Mouse (Mus musculus) kidney, embryonic 14.5 days (tissue): ENCODE results near the gene Sds. TPM values are rescaled to one million over a fixed set of nuclear protein-coding genes. Genes with fewer than 3 reads are reported as not detected.
"Not testable (repeated sequence)": the region's sequence is repeated elsewhere in the genome, so short reads cannot be mapped to it uniquely, and the experiment has no call there.

Source experiments
- ATAC-seq: fragments of 200-750 bp; cut with Nextera tagmentation; 2 replicates; pipeline ENCODE4 v1.8.0; 2017; ENCODE audit warnings: moderate number of reproducible peaks, mild to moderate bottlenecking, moderate TSS enrichment, moderate library complexity; ENCODE audit not compliant: low FRiP score, low TSS enrichment
- H3K27ac ChIP-seq: fragments of 300-500 bp; sonication (generic); 2 replicates; pipeline ENCODE4 v1.5.1; 2014; ENCODE audit warnings: low read depth, mild to moderate bottlenecking, low read length, moderate library complexity, mixed read lengths
- H3K27me3 ChIP-seq: fragments of 300-500 bp; sonication (generic); 2 replicates; pipeline ENCODE4 v1.6.1; 2014; ENCODE audit warnings: mild to moderate bottlenecking, low read length; ENCODE audit not compliant: control insufficient read depth, insufficient read depth
- H3K36me3 ChIP-seq: fragments of 300-500 bp; sonication (generic); 2 replicates; pipeline ENCODE4 v1.6.1; 2014; ENCODE audit warnings: low read length, mixed read lengths; ENCODE audit not compliant: control insufficient read depth, insufficient read depth
- H3K4me1 ChIP-seq: fragments of 300-500 bp; sonication (generic); 2 replicates; pipeline ENCODE4 v1.6.1; 2014; ENCODE audit warnings: low read length, mixed read lengths; ENCODE audit not compliant: control insufficient read depth, insufficient read depth
- H3K4me2 ChIP-seq: fragments of 300-500 bp; sonication (generic); replicated peaks from 2 replicates; pipeline ENCODE4 v1.6.1; 2014; ENCODE audit warnings: low read depth, mild to moderate bottlenecking, low read length
- H3K4me3 ChIP-seq: fragments of 300-500 bp; sonication (generic); 2 replicates; pipeline ENCODE4 v1.5.1; 2014; ENCODE audit warnings: mild to moderate bottlenecking, low read length
- H3K9ac ChIP-seq: fragments of 300-500 bp; sonication (generic); 2 replicates; pipeline ENCODE4 v1.6.1; 2014; ENCODE audit warnings: low read depth, mild to moderate bottlenecking, low read length, moderate library complexity
- H3K9me3 ChIP-seq: fragments of 300-500 bp; sonication (generic); 2 replicates; pipeline ENCODE4 v1.6.1; 2016; ENCODE audit warnings: low read length; ENCODE audit not compliant: control insufficient read depth
- WGBS: fragments of 180-500 bp; shearing (Covaris S2); extraction: QIAGEN DNeasy Blood & Tissue Kit; methylation state at CpG from one replicate; pipeline ENCODE4 v1.1.7; 2014; 5-methylcytosine and 5-hydroxymethylcytosine counted together
- polyA plus RNA-seq: library from polyadenylated mRNA; unstranded; fragments of >200 nt; fragmentation: Nextera tagmentation; extraction: Ambion mirVana; gene quantifications from 2 replicates; pipeline ENCODE4 v1.2.1, GENCODE M21; 2014

Gene Sds
- polyA plus RNA-seq, 1 experiment from 2014 or later: not detected

DNA sequence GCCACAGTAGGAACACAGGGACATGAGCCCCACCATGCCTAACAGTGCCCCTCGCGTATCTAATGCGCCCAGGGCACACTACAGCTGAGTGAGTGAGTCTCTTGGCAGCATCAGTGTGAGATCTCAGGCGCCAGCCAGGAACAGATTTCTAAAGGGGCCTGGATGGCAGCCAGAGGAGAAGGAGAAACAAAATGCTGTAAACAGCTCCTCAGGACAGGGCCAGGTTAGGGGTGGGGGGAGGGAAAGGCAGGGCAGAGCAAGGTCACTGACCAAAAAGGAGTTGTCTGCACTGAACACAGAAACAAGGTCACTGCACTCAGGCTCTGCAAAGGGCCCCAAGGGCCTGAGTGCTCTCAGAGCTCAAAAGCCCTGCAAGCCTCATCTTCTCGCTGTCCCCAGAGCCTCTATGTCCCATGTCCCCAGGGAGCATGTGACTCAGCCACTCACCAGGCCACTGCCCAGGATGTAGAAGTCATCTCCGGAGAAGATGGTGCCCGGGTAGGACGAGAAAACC lies 14.4 kb downstream of the Sds start:
- ATAC-seq: no peak
- H3K4me1 ChIP-seq: no peaks in the 10 kb centered on the region
- no peak overlapping the region for H3K4me2 ChIP-seq
- peaks cover 36% of the 10 kb centered on the region for H3K36me3 ChIP-seq
- WGBS: 86% methylated on average over 8 of the region's 8 CpGs
- H3K27ac ChIP-seq: no peak overlapping the region
- no peaks in the 10 kb centered on the region for H3K27me3 ChIP-seq
- H3K9me3 ChIP-seq: no peaks in the 10 kb centered on the region
- no peak overlapping the region for H3K4me3 ChIP-seq
- no peak overlapping the region for H3K9ac ChIP-seq

- Histone ChIP-seq H3K27me3 (no peaks in the 10 kb centered on the region), H3K4me1 (no peaks in the 10 kb centered on the region), H3K4me3 (no peak overlapping the region), H3K9me3 (no peaks in the 10 kb centered on the region), H3K27ac (no peak overlapping the region), H3K4me2 (no peak overlapping the region), H3K9ac (no peak overlapping the region), H3K36me3 (peaks cover 20% of the 10 kb centered on the region; the same call in 1 of the 2 replicates)
- ATAC-seq: no peak
- 62% methylated on average over 11 of the region's 11 CpGs for WGBS
These were observed 16.1 kb downstream of the Sds start for GRCm38 (mm10) chr5:120492437-120492836.

GRCm38 (mm10) chr5:120493440-120493839 lies 17.1 kb downstream of the Sds start:
- 92% methylated on average over 6 of the region's 6 CpGs for WGBS
- Histone ChIP-seq H3K9me3 (no peaks in the 10 kb centered on the region), H3K4me1 (no peaks in the 10 kb centered on the region), H3K4me3 (no peak overlapping the region), H3K9ac (no peak overlapping the region), H3K27me3 (no peaks in the 10 kb centered on the region), H3K27ac (no peak overlapping the region), H3K4me2 (no peak overlapping the region), H3K36me3 (peaks cover 14% of the 10 kb centered on the region; the same call in 1 of the 2 replicates)
- no peak for ATAC-seq

DNA sequence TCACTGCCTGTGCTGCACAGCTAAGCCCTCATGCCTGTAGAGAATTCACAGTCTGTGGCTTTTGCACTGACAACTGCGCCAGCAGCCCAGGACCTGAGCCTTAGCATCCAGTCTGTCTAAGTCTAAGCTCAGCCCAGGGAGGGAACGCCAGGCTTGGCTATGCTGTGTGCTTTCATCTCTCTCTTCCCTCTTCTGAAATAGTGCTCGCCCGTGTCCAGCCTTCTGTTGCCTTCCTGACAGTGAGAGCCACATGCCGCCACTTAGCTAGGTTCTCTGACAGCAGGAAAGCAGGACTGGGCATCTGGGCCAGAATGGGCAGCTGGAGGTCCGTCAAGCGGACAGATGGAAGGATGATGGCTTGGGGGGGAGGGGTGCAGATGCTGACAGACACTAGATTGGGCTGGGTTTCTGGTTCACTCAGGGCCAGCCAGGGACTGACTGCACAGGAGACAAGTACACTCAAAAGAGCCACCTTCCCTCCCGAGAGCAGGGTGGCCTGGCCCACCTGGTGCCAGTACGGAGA lies 17.6 kb downstream of the Sds start:
- Histone ChIP-seq H3K36me3 (peaks cover 16% of the 10 kb centered on the region; the same call in 1 of the 2 replicates), H3K9me3 (no peaks in the 10 kb centered on the region), H3K9ac (no peak overlapping the region), H3K27me3 (no peaks in the 10 kb centered on the region), H3K27ac (no peak overlapping the region), H3K4me1 (no peaks in the 10 kb centered on the region), H3K4me3 (no peak overlapping the region), H3K4me2 (no peak overlapping the region)
- no peak for ATAC-seq
- WGBS: 91% methylated on average over 9 of the region's 9 CpGs

GRCm38 (mm10) chr5:120495064-120495702 lies 18.9 kb downstream of the Sds start:
- ATAC-seq: peak; percentile 36; the same call in 1 of the 2 replicates
- Histone ChIP-seq H3K27me3 (no peaks in the 10 kb centered on the region), H3K27ac (no peak overlapping the region), H3K4me1 (no peaks in the 10 kb centered on the region), H3K4me2 (no peak overlapping the region), H3K9me3 (no peaks in the 10 kb centered on the region), H3K4me3 (no peak overlapping the region), H3K9ac (no peak overlapping the region), H3K36me3 (peaks cover 11% of the 10 kb centered on the region; the same call in 1 of the 2 replicates)
- 57% methylated on average over 10 of the region's 10 CpGs for WGBS

DNA sequence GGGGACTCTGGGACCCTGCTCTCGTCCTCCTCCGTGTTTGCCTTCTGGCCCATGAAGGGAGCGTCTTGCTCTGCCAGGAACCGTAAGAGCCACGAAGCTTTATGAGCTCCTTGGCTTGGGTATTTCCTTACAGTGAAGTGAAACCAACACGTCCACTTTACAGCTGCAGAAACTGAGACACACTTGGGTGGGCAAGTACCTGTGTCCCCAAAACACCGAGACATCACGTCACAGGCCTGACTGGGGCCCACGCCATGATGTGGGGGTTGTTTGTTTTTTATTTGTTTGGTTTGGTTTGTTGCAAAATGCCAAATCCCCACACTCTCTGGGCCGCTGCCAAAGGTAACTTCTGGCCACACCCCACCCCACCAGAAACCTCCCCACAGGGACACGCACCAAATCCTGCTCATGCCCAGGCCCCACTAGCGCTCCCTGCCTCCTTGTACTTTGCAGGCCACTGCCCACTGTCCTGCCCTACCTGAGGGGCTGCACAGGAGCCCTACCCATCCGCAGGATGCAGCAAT lies 19.4 kb downstream of the Sds start:
- Histone ChIP-seq H3K9me3 (no peaks in the 10 kb centered on the region), H3K36me3 (peaks cover 7% of the 10 kb centered on the region; the same call in 1 of the 2 replicates), H3K9ac (no peak overlapping the region), H3K27me3 (no peaks in the 10 kb centered on the region), H3K27ac (no peak overlapping the region), H3K4me2 (no peak overlapping the region), H3K4me1 (no peaks in the 10 kb centered on the region), H3K4me3 (no peak overlapping the region)
- ATAC-seq: no peak
- WGBS: 71% methylated on average over 13 of the region's 13 CpGs

DNA sequence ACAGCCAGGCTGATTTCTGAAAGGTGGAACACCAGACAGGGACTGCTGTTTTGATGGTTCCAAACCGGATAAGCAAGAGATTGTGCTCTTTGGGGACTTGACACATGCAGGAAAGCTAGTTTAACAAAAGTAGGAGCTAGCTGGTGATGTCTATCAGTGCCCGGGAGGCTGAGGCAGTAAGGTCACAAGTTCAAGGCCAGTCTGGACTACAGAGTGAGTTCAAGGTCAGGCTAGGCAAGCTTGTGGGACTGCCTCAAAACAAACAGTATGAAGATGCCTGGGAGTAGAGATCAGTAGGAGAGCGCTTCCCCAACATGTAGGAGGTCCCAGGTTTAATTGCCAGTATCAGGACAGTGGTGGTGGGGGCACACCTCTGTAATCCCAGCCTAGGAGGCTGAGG lies 20.7 kb downstream of the Sds start:
- no peak for ATAC-seq

DNA sequence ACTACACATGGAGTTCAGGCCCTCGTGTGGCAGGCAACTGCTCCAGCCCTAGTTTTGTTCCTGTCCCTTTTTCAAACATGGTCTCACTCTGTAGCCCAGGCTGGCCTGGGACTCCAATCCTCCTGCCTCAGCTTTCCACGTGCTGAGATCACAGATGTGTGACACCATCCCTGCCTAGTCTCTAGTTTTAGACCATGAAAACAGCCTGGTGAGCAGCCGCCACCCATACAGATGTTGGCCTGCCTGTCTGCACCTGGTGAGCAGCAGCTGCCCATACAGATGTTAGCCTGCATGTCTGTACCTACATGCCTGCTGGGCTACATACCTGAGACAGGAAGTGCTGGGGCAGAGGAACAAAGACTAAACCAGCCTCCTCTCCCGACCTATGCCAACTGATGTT lies 22.9 kb downstream of the Sds start:
- no peak overlapping the region for H3K27ac ChIP-seq
- WGBS: 80% methylated on average over 4 of the region's 4 CpGs
- H3K9me3 ChIP-seq: no peaks in the 10 kb centered on the region
- H3K4me2 ChIP-seq: no peak overlapping the region
- peaks cover 3% of the 10 kb centered on the region; the same call in 1 of the 2 replicates for H3K36me3 ChIP-seq
- no peak overlapping the region for H3K4me3 ChIP-seq
- H3K4me1 ChIP-seq: 0 out of 2 replicates have a peak, but pooled peaks cover 6% of the 10 kb centered on the region
- no peaks in the 10 kb centered on the region for H3K27me3 ChIP-seq
- ATAC-seq: no peak
- no peak overlapping the region for H3K9ac ChIP-seq

More for the DNA sequence above, 20.7 kb downstream of the Sds start:
- Histone ChIP-seq H3K36me3 (peaks cover 7% of the 10 kb centered on the region; the same call in 1 of the 2 replicates), H3K9me3 (no peaks in the 10 kb centered on the region), H3K9ac (no peak overlapping the region), H3K4me2 (no peak overlapping the region), H3K27me3 (no peaks in the 10 kb centered on the region), H3K4me1 (no peaks in the 10 kb centered on the region), H3K4me3 (no peak overlapping the region), H3K27ac (no peak overlapping the region)
- WGBS: 81% methylated on average over 3 of the region's 3 CpGs

GRCm38 (mm10) chr5:120500609-120501008 lies 24.3 kb downstream of the Sds start:
- not testable (repeated sequence) for H3K36me3 ChIP-seq, H3K4me1 ChIP-seq, H3K27ac ChIP-seq, ATAC-seq, H3K4me3 ChIP-seq, H3K4me2 ChIP-seq, H3K9me3 ChIP-seq, H3K27me3 ChIP-seq, H3K9ac ChIP-seq
- 90% methylated on average over 9 of the region's 9 CpGs for WGBS
